ENCODE assay signal across 9 mouse cellular contexts in genomic region chr5:33689221-33689844, GRCm38 (mm10). TPM values are rescaled to one million over a fixed set of nuclear protein-coding genes. Genes with fewer than 3 reads are reported as not detected.
A peak's percentile ranks its signal among the peaks of the same experiment; 100 is the strongest.
DNase-seq lines count a peak whose midpoint lies in the region; ATAC-seq and TF ChIP-seq lines count a peak whose summit lies in the region.
"Had no signal": no experiment of that assay in that cellular context is flagged by ENCODE, and none has a peak within 500 bp of the region (broad histone marks: within the 10 kb centered on the region; RNA-seq: fewer than 3 reads in every experiment).

No protein-coding gene starts in this region.

- WGBS in heart, embryonic 12.5 days = 60% methylated on average over 20 of the region's 20 CpGs
- whole genome bisulfite sequencing in lung, adult 2 months = 35% methylated on average over 20 of the region's 20 CpGs

- no peaks in the 10 kb centered on the region for H3K36me3 ChIP-seq in heart, embryonic 12.5 days

- no peaks in the 10 kb centered on the region for H3K9me3 ChIP-seq in heart, embryonic 12.5 days (replicated peaks)
- H3K9me3 ChIP-seq: megakaryocyte, embryonic 14.5 days had no signal

- H3K9ac ChIP-seq in heart, embryonic 12.5 days = peak overlapping the region; percentile 37

- no peak overlapping the region for H3K4me2 ChIP-seq in heart, embryonic 12.5 days

- ATAC-seq in heart, embryonic 12.5 days (ENCODE audit: insufficient number of reproducible peaks, low FRiP score) = peak; percentile 40; the same call in 1 of the 2 replicates

- 0 out of 2 replicates have a peak overlapping the region, but pooled peaks have one; percentile 14 for H3K27ac ChIP-seq in heart, embryonic 12.5 days (ENCODE audit: poor library complexity, severe bottlenecking)

- peak; percentile 64 to 67 for DNase-seq in right cerebral cortex, postnatal 10 days (ENCODE audit: low spot score in 2 of 2)
- no peak for DNase-seq in right cerebral cortex, adult 2 months (ENCODE audit: low spot score in 2 of 2)
- DNase-seq in lung, adult 2 months = no peak
- DNase-seq in urinary bladder, postnatal 25 days (ENCODE audit: low spot score) = no peak
- no peak for DNase-seq in thymus, postnatal 36 days
- DNase-seq in adrenal gland, postnatal 25 days = no peak
- no peak for DNase-seq in gastrocnemius, postnatal 36 days

- intact Hi-C loops in gastrocnemius, postnatal 36 days (cut with DNase I) = no loop called here

- peaks cover 11% of the 10 kb centered on the region; the same call in 1 of the 2 replicates for H3K27me3 ChIP-seq in heart, embryonic 12.5 days (replicated peaks)

- peaks cover 49% of the 10 kb centered on the region for H3K4me1 ChIP-seq in heart, embryonic 12.5 days (replicated peaks)
- peaks cover 24% of the 10 kb centered on the region for H3K4me1 ChIP-seq in lung, adult 2 months (ENCODE audit: control insufficient read depth, insufficient read depth, low read length)

- TF ChIP-seq POLR2A in lung, adult 2 months (IDR thresholded peaks at IDR 0.05; ENCODE audit: borderline replicate concordance, extremely low read depth, low read depth, low read length) = peak; percentile 36; the same call in 1 of the 2 replicates

- no peak overlapping the region for H3K4me3 ChIP-seq in heart, embryonic 12.5 days
- H3K4me3 ChIP-seq in lung, adult 2 months (replicated peaks; ENCODE audit: extremely low read depth, low read depth, low read length) = peak overlapping the region; percentile 31
- H3K4me3 ChIP-seq: megakaryocyte, embryonic 14.5 days had no signal

- TF ChIP-seq CTCF in lung, adult 2 months (IDR thresholded peaks at IDR 0.05; ENCODE audit: insufficient read depth, low read length) = no peak

RNA-seq across cellular contexts. Expression of gene Tmem129, which starts 31.1 kb away (rescaled TPM):
- 34.3 and 34.9 TPM in 2 replicates for polyA plus RNA-seq in heart, embryonic 12.5 days (2016; fragmentation: Nextera tagmentation; extraction: Ambion mirVana)
- 41.5 and 46.1 TPM in 2 replicates for polyA plus RNA-seq in lung, adult 2 months (2012; rRNA removed)
- total RNA-seq in adrenal gland, postnatal 25 days (2021) = 27.7 and 29.5 TPM in 2 replicates
- 1 to 10 TPM; 6.1 to 9.7 TPM for total RNA-seq in gastrocnemius, postnatal 36 days (2021)

RNA-seq across cellular contexts. Expression of gene Tacc3, which starts 31.4 kb away (rescaled TPM):
- polyA plus RNA-seq in heart, embryonic 12.5 days (2016; fragmentation: Nextera tagmentation; extraction: Ambion mirVana) = 152 and 163 TPM in 2 replicates
- polyA plus RNA-seq in lung, adult 2 months (2012; rRNA removed) = 3.1 and 5.3 TPM in 2 replicates
- total RNA-seq in adrenal gland, postnatal 25 days (2021) = 14.2 and 14.4 TPM in 2 replicates
- 1 to 10 TPM; 1.6 to 3.1 TPM for total RNA-seq in gastrocnemius, postnatal 36 days (2021)

RNA-seq across cellular contexts. Expression of gene Fgfr3, which starts 32.1 kb away (rescaled TPM):
- 6.3 and 7.9 TPM in 2 replicates for polyA plus RNA-seq in heart, embryonic 12.5 days (2016; fragmentation: Nextera tagmentation; extraction: Ambion mirVana)
- 237 and 258 TPM in 2 replicates for polyA plus RNA-seq in lung, adult 2 months (2012; rRNA removed)
- 2.0 and 3.2 TPM in 2 replicates for total RNA-seq in adrenal gland, postnatal 25 days (2021)
- total RNA-seq in gastrocnemius, postnatal 36 days (2021) = 1 to 10 TPM; 3.1 to 5.0 TPM

RNA-seq across cellular contexts. Expression of gene Slbp, which starts 37.0 kb away (rescaled TPM):
- 135 and 140 TPM in 2 replicates for polyA plus RNA-seq in heart, embryonic 12.5 days (2016; fragmentation: Nextera tagmentation; extraction: Ambion mirVana)
- polyA plus RNA-seq in lung, adult 2 months (2012; rRNA removed) = 20.4 and 21.3 TPM in 2 replicates
- 48.6 and 54.7 TPM in 2 replicates for total RNA-seq in adrenal gland, postnatal 25 days (2021)
- 1 to 10 TPM; 7.4 to 7.6 TPM for total RNA-seq in gastrocnemius, postnatal 36 days (2021)

RNA-seq across cellular contexts. Expression of gene Gm9903, which starts 59.6 kb away (rescaled TPM):
- polyA plus RNA-seq in heart, embryonic 12.5 days (2016; fragmentation: Nextera tagmentation; extraction: Ambion mirVana) = 0.73 and 1.0 TPM in 2 replicates
- 0.52 and 0.73 TPM in 2 replicates for polyA plus RNA-seq in lung, adult 2 months (2012; rRNA removed)
- 0.64 TPM in 1 of 2 replicates, not detected in the other for total RNA-seq in adrenal gland, postnatal 25 days (2021)
- under 1 TPM; 0.42 to 0.54 TPM for total RNA-seq in gastrocnemius, postnatal 36 days (2021)

Comparison
In these comparisons a context has a peak if more than half of its experiments do, and no peak if none do; other contexts are left out.
1. DNase-seq: peak in right cerebral cortex, postnatal 10 days (2 of 2); none in right cerebral cortex, adult 2 months (0 of 2), lung, adult 2 months (single experiment), urinary bladder, postnatal 25 days (single experiment), thymus, postnatal 36 days (0 of 2), adrenal gland, postnatal 25 days (single experiment) and gastrocnemius, postnatal 36 days (0 of 2).